Mouse (Mus musculus): ENCODE results near the gene Fam71e2. TPM values are rescaled to one million over a fixed set of nuclear protein-coding genes. Genes with fewer than 3 reads are reported as not detected.

Gene Fam71e2
- polyA plus RNA-seq, 1 experiment from 2014 or later: not detected

GRCm38 (mm10) chr7:4741672-4742481 lies 29.2 kb downstream of the Fam71e2 start:
- Histone ChIP-seq H3K36me3 (ENCODE audit: control insufficient read depth, insufficient read depth, low read length) (peaks cover 5% of the 10 kb centered on the region; the same call in 1 of the 2 replicates), H3K9ac (ENCODE audit: low read depth, low read length) (peak overlapping the region; percentile 91; the same call in 1 of the 2 replicates), H3K27me3 (replicated peaks; ENCODE audit: control insufficient read depth, insufficient read depth, low read length) (no peaks in the 10 kb centered on the region), H3K9me3 (ENCODE audit: control insufficient read depth, low read length) (no peaks in the 10 kb centered on the region), H3K4me2 (ENCODE audit: low read length) (peak overlapping the region; percentile 85), H3K4me1 (ENCODE audit: control insufficient read depth, insufficient read depth, low read depth, low read length) (peaks cover 25% of the 10 kb centered on the region), H3K27ac (ENCODE audit: low read depth, low read length) (peak overlapping the region; percentile 95), H3K4me3 (ENCODE audit: low read length) (peak overlapping the region; percentile 75)
- 81% methylated on average over 21 of the region's 21 CpGs for WGBS
- no peak for ATAC-seq

GRCm38 (mm10) chr7:4741151-4741550 lies 30.0 kb downstream of the Fam71e2 start:
- H3K4me3 ChIP-seq (ENCODE audit: low read length): peak overlapping the region; percentile 75
- H3K27ac ChIP-seq (ENCODE audit: low read depth, low read length): peak overlapping the region; percentile 95
- peaks cover 25% of the 10 kb centered on the region for H3K4me1 ChIP-seq (ENCODE audit: control insufficient read depth, insufficient read depth, low read depth, low read length)
- ATAC-seq: no peak
- 4% methylated on average over 4 of the region's 4 CpGs for WGBS
- peak overlapping the region; percentile 91 for H3K9ac ChIP-seq (ENCODE audit: low read depth, low read length)
- no peaks in the 10 kb centered on the region for H3K9me3 ChIP-seq (ENCODE audit: control insufficient read depth, low read length)
- no peaks in the 10 kb centered on the region for H3K36me3 ChIP-seq (ENCODE audit: control insufficient read depth, insufficient read depth, low read length)
- H3K27me3 ChIP-seq (replicated peaks; ENCODE audit: control insufficient read depth, insufficient read depth, low read length): no peaks in the 10 kb centered on the region
- H3K4me2 ChIP-seq (ENCODE audit: low read length): peak overlapping the region; percentile 85

- ATAC-seq: peak; percentile 48
- Histone ChIP-seq H3K4me2 (ENCODE audit: low read length) (peak overlapping the region; percentile 85), H3K9me3 (ENCODE audit: control insufficient read depth, low read length) (no peaks in the 10 kb centered on the region)
Measured at GRCm38 (mm10) chr7:4740309-4740727, 30.8 kb downstream of the Fam71e2 start.

GRCm38 (mm10) chr7:4739544-4740275 lies 31.4 kb downstream of the Fam71e2 start, which contains the start of gene Kmt5c:
Gene Kmt5c, plus strand, starts transcription at chr7:4740115.
- ATAC-seq: peak; percentile 98
- Histone ChIP-seq H3K36me3 (ENCODE audit: control insufficient read depth, insufficient read depth, low read length) (no peaks in the 10 kb centered on the region), H3K4me1 (ENCODE audit: control insufficient read depth, insufficient read depth, low read depth, low read length) (peaks cover 25% of the 10 kb centered on the region), H3K9ac (ENCODE audit: low read depth, low read length) (peak within 1 kb of the TSS; percentile 91), H3K27ac (ENCODE audit: low read depth, low read length) (peak within 1 kb of the TSS; percentile 95), H3K4me3 (ENCODE audit: low read length) (peak within 1 kb of the TSS; percentile 75), H3K4me2 (ENCODE audit: low read length) (peak within 1 kb of the TSS; percentile 85), H3K27me3 (replicated peaks; ENCODE audit: control insufficient read depth, insufficient read depth, low read length) (no peaks in the 10 kb centered on the region), H3K9me3 (ENCODE audit: control insufficient read depth, low read length) (no peaks in the 10 kb centered on the region)
- WGBS: 0% methylated on average over 30 of the region's 44 CpGs

More at GRCm38 (mm10) chr7:4740309-4740727, 30.8 kb downstream of the Fam71e2 start:
- 2% methylated on average over 10 of the region's 14 CpGs for WGBS
- peak overlapping the region; percentile 95 for H3K27ac ChIP-seq (ENCODE audit: low read depth, low read length)
- H3K9ac ChIP-seq (ENCODE audit: low read depth, low read length): peak overlapping the region; percentile 91
- H3K27me3 ChIP-seq (replicated peaks; ENCODE audit: control insufficient read depth, insufficient read depth, low read length): no peaks in the 10 kb centered on the region
- peak overlapping the region; percentile 75 for H3K4me3 ChIP-seq (ENCODE audit: low read length)
- no peaks in the 10 kb centered on the region for H3K36me3 ChIP-seq (ENCODE audit: control insufficient read depth, insufficient read depth, low read length)
- peaks cover 25% of the 10 kb centered on the region for H3K4me1 ChIP-seq (ENCODE audit: control insufficient read depth, insufficient read depth, low read depth, low read length)

GRCm38 (mm10) chr7:4739041-4739543 lies 32.0 kb downstream of the Fam71e2 start:
- Histone ChIP-seq H3K27me3 (replicated peaks; ENCODE audit: control insufficient read depth, insufficient read depth, low read length) (no peaks in the 10 kb centered on the region), H3K36me3 (ENCODE audit: control insufficient read depth, insufficient read depth, low read length) (no peaks in the 10 kb centered on the region), H3K9me3 (ENCODE audit: control insufficient read depth, low read length) (no peaks in the 10 kb centered on the region), H3K4me1 (ENCODE audit: control insufficient read depth, insufficient read depth, low read depth, low read length) (peaks cover 25% of the 10 kb centered on the region), H3K27ac (ENCODE audit: low read depth, low read length) (peak overlapping the region; percentile 76), H3K4me3 (ENCODE audit: low read length) (peak overlapping the region; percentile 75), H3K9ac (ENCODE audit: low read depth, low read length) (0 out of 2 replicates have a peak overlapping the region, but pooled peaks have one; percentile 43), H3K4me2 (ENCODE audit: low read length) (peak overlapping the region; percentile 68)
- ATAC-seq: no peak
- WGBS: 16% methylated on average over 6 of the region's 10 CpGs

- Histone ChIP-seq H3K27me3 (replicated peaks; ENCODE audit: control insufficient read depth, insufficient read depth, low read length) (no peaks in the 10 kb centered on the region), H3K36me3 (ENCODE audit: control insufficient read depth, insufficient read depth, low read length) (no peaks in the 10 kb centered on the region), H3K4me3 (ENCODE audit: low read length) (no peak overlapping the region), H3K9ac (ENCODE audit: low read depth, low read length) (no peak overlapping the region), H3K27ac (ENCODE audit: low read depth, low read length) (no peak overlapping the region), H3K4me2 (ENCODE audit: low read length) (no peak overlapping the region), H3K4me1 (ENCODE audit: control insufficient read depth, insufficient read depth, low read depth, low read length) (no peaks in the 10 kb centered on the region), H3K9me3 (ENCODE audit: control insufficient read depth, low read length) (no peaks in the 10 kb centered on the region)
- ATAC-seq: no peak
- 67% methylated on average over 6 of the region's 6 CpGs for WGBS
Measured at GRCm38 (mm10) chr7:4732968-4733392, 38.1 kb downstream of the Fam71e2 start.

- Histone ChIP-seq H3K27me3 (replicated peaks; ENCODE audit: control insufficient read depth, insufficient read depth, low read length) (no peaks in the 10 kb centered on the region), H3K4me3 (ENCODE audit: low read length) (no peak overlapping the region), H3K4me1 (ENCODE audit: control insufficient read depth, insufficient read depth, low read depth, low read length) (no peaks in the 10 kb centered on the region), H3K4me2 (ENCODE audit: low read length) (no peak overlapping the region), H3K27ac (ENCODE audit: low read depth, low read length) (no peak overlapping the region), H3K36me3 (ENCODE audit: control insufficient read depth, insufficient read depth, low read length) (no peaks in the 10 kb centered on the region), H3K9me3 (ENCODE audit: control insufficient read depth, low read length) (no peaks in the 10 kb centered on the region), H3K9ac (ENCODE audit: low read depth, low read length) (no peak overlapping the region)
- 86% methylated on average over 5 of the region's 5 CpGs for WGBS
- ATAC-seq: no peak
Measured at GRCm38 (mm10) chr7:4731090-4731489, 40.0 kb downstream of the Fam71e2 start.

- no peak for ATAC-seq
- no peak within 1 kb of the TSS for H3K9ac ChIP-seq (ENCODE audit: low read depth, low read length)
- no peak within 1 kb of the TSS for H3K4me2 ChIP-seq (ENCODE audit: low read length)
Measured at GRCm38 (mm10) chr7:4725169-4725568, 45.9 kb downstream of the Fam71e2 start, which contains the start of gene Tmem150b. Gene Tmem150b, minus strand, starts transcription at chr7:4725249.

GRCm38 (mm10) chr7:4724359-4724758 lies 46.7 kb downstream of the Fam71e2 start:
- no peak for ATAC-seq
- no peak overlapping the region for H3K9ac ChIP-seq (ENCODE audit: low read depth, low read length)
- no peaks in the 10 kb centered on the region for H3K27me3 ChIP-seq (replicated peaks; ENCODE audit: control insufficient read depth, insufficient read depth, low read length)
- no peak overlapping the region for H3K4me2 ChIP-seq (ENCODE audit: low read length)
- H3K27ac ChIP-seq (ENCODE audit: low read depth, low read length): no peak overlapping the region
- H3K4me1 ChIP-seq (ENCODE audit: control insufficient read depth, insufficient read depth, low read depth, low read length): no peaks in the 10 kb centered on the region
- H3K36me3 ChIP-seq (ENCODE audit: control insufficient read depth, insufficient read depth, low read length): no peaks in the 10 kb centered on the region
- 90% methylated on average over 3 of the region's 3 CpGs for WGBS
- no peaks in the 10 kb centered on the region for H3K9me3 ChIP-seq (ENCODE audit: control insufficient read depth, low read length)
- no peak overlapping the region for H3K4me3 ChIP-seq (ENCODE audit: low read length)

More at GRCm38 (mm10) chr7:4725169-4725568, 45.9 kb downstream of the Fam71e2 start, which contains the start of gene Tmem150b:
- WGBS: 86% methylated on average over 7 of the region's 7 CpGs
- no peak within 1 kb of the TSS for H3K27ac ChIP-seq (ENCODE audit: low read depth, low read length)
- no peaks in the 10 kb centered on the region for H3K9me3 ChIP-seq (ENCODE audit: control insufficient read depth, low read length)
- no peaks in the 10 kb centered on the region for H3K36me3 ChIP-seq (ENCODE audit: control insufficient read depth, insufficient read depth, low read length)
- H3K4me3 ChIP-seq (ENCODE audit: low read length): no peak within 1 kb of the TSS
- H3K4me1 ChIP-seq (ENCODE audit: control insufficient read depth, insufficient read depth, low read depth, low read length): no peaks in the 10 kb centered on the region
- no peaks in the 10 kb centered on the region for H3K27me3 ChIP-seq (replicated peaks; ENCODE audit: control insufficient read depth, insufficient read depth, low read length)
